Comparison of ENCODE assay signal across 7 mouse cellular contexts in genomic region chr9:100545715-100546593, GRCm38 (mm10). TPM values are rescaled to one million over a fixed set of nuclear protein-coding genes. Genes with fewer than 3 reads are reported as not detected.
DNase-seq lines count a peak whose midpoint lies in the region; ATAC-seq lines count a peak whose summit lies in the region.

Gene Nck1, minus strand, starts transcription at chr9:100546134.

- H3K36me3 ChIP-seq in intestine, embryonic 15.5 days = no peaks in the 10 kb centered on the region
- peaks cover 14% of the 10 kb centered on the region for H3K36me3 ChIP-seq in midbrain, embryonic 10.5 days

- H3K4me1 ChIP-seq in intestine, embryonic 15.5 days (replicated peaks) = peaks cover 4% of the 10 kb centered on the region; the same call in 1 of the 2 replicates
- H3K4me1 ChIP-seq in midbrain, embryonic 10.5 days = peaks cover 29% of the 10 kb centered on the region

- peak; percentile 100 for ATAC-seq in intestine, embryonic 15.5 days

- intact Hi-C loops in gastrocnemius, postnatal 36 days (cut with DNase I) = loop anchor here (5.0 kb wide), 1 partner anchor 96 kb away; no protein-coding TSS in a partner anchor
- intact Hi-C loops in left cerebral cortex, postnatal 25 days (cut with DNase I) = loop anchor here (1.0 to 5.0 kb wide), 2 partner anchors 89 to 96 kb away; no protein-coding TSS in a partner anchor

- peak within 1 kb of the TSS; percentile 89 for H3K27ac ChIP-seq in intestine, embryonic 15.5 days
- peak within 1 kb of the TSS; percentile 96 for H3K27ac ChIP-seq in midbrain, embryonic 10.5 days (replicated peaks)

- DNase-seq in adrenal gland, adult 2 months = peak; percentile 99
- peak; percentile 94 for DNase-seq in embryo, embryonic 11.5 days (ENCODE audit: low read depth, low spot score)
- DNase-seq in gastrocnemius, postnatal 36 days = peak; percentile 98
- DNase-seq in left cerebral cortex, postnatal 25 days (ENCODE audit: low spot score in 2 of 2) = peak; percentile 99 to 100
- DNase-seq in midbrain, embryonic 10.5 days (ENCODE audit: low spot score) = peak; percentile 98
- DNase-seq in right cerebral cortex, postnatal 4 days = peak; percentile 98

- H3K9ac ChIP-seq in intestine, embryonic 15.5 days = peak within 1 kb of the TSS; percentile 90

- peak within 1 kb of the TSS; percentile 92 for H3K4me3 ChIP-seq in intestine, embryonic 15.5 days (replicated peaks)
- H3K4me3 ChIP-seq in midbrain, embryonic 10.5 days = peak within 1 kb of the TSS; percentile 96

- WGBS in intestine, embryonic 15.5 days = under 1% methylated on average over 86 of the region's 93 CpGs
- under 1% methylated on average over 93 of the region's 93 CpGs for WGBS in midbrain, embryonic 10.5 days

- peak within 1 kb of the TSS; percentile 77 for H3K4me2 ChIP-seq in intestine, embryonic 15.5 days (replicated peaks)

- no peaks in the 10 kb centered on the region for H3K27me3 ChIP-seq in intestine, embryonic 15.5 days (replicated peaks)
- H3K27me3 ChIP-seq in midbrain, embryonic 10.5 days (ENCODE audit: low read depth, poor library complexity, severe bottlenecking) = no peaks in the 10 kb centered on the region

- no peaks in the 10 kb centered on the region for H3K9me3 ChIP-seq in intestine, embryonic 15.5 days
- peaks cover 12% of the 10 kb centered on the region for H3K9me3 ChIP-seq in midbrain, embryonic 10.5 days (replicated peaks)

RNA-seq across cellular contexts. Expression of gene Nck1, which starts in this region (rescaled TPM):
- total RNA-seq in adrenal gland, adult 2 months (2021) = 10 to 100 TPM; 45.5 to 46.7 TPM
- 0.29 and 0.39 TPM in 2 replicates for polyA plus RNA-seq in adrenal gland, adult 2 months (2012; rRNA removed)
- total RNA-seq in gastrocnemius, postnatal 36 days (2021) = 10 to 100 TPM; 26.3 to 27.3 TPM
- 52.9 and 62.8 TPM in 2 replicates for polyA plus RNA-seq in intestine, embryonic 15.5 days (2015; fragmentation: Nextera tagmentation; extraction: Ambion mirVana)
- total RNA-seq in left cerebral cortex, postnatal 25 days (2021) = 10 to 100 TPM; 37.8 to 38.0 TPM
- 58.8 and 63.5 TPM in 2 replicates for polyA plus RNA-seq in midbrain, embryonic 10.5 days (2016; fragmentation: Nextera tagmentation; extraction: Ambion mirVana)

Comparison
In these comparisons a context has a peak if more than half of its experiments do, and no peak if none do; other contexts are left out.
1. Peak in every context shown above with its lines: DNase-seq, ATAC-seq, H3K4me3 ChIP-seq and H3K27ac ChIP-seq.
2. RNA of gene Nck1 (polyA plus RNA-seq): 58.8 to 63.5 TPM in midbrain, embryonic 10.5 days and 52.9 to 62.8 TPM in intestine, embryonic 15.5 days; 0.29 to 0.39 TPM in adrenal gland, adult 2 months; every median in the first group is over 10 times any median in the second.